9 mouse cellular contexts compared by ENCODE assay signal in genomic region chr10:52234654-52234981, GRCm38 (mm10). TPM values are rescaled to one million over a fixed set of nuclear protein-coding genes. Genes with fewer than 3 reads are reported as not detected.
DNase-seq lines count a peak whose midpoint lies in the region; ATAC-seq and TF ChIP-seq lines count a peak whose summit lies in the region.
"Had no signal": no experiment of that assay in that cellular context is flagged by ENCODE, and none has a peak within 500 bp of the region (broad histone marks: within the 10 kb centered on the region; RNA-seq: fewer than 3 reads in every experiment).

No protein-coding gene starts in this region.

- H3K9me3 ChIP-seq in forebrain, embryonic 15.5 days: no peaks in the 10 kb centered on the region
- H3K9me3 ChIP-seq in limb, embryonic 15.5 days: no peaks in the 10 kb centered on the region
- no peaks in the 10 kb centered on the region for H3K9me3 ChIP-seq in stomach, postnatal 0 days (ENCODE audit: control insufficient read depth, low read length)

- 28% methylated on average over 7 of the region's 7 CpGs for WGBS in thymus, adult 2 months
- WGBS in forebrain, embryonic 15.5 days: 4% methylated on average over 7 of the region's 7 CpGs
- 8% methylated on average over 7 of the region's 7 CpGs for WGBS in limb, embryonic 15.5 days
- WGBS in stomach, postnatal 0 days: 3% methylated on average over 7 of the region's 7 CpGs

- H3K27me3 ChIP-seq in thymus, adult 2 months (ENCODE audit: control insufficient read depth, insufficient read depth, low read length): peaks cover 11% of the 10 kb centered on the region; the same call in 1 of the 2 replicates
- H3K27me3 ChIP-seq in forebrain, embryonic 15.5 days: no peaks in the 10 kb centered on the region
- no peaks in the 10 kb centered on the region for H3K27me3 ChIP-seq in limb, embryonic 15.5 days
- H3K27me3 ChIP-seq in stomach, postnatal 0 days (ENCODE audit: control insufficient read depth, insufficient read depth, low read length): no peaks in the 10 kb centered on the region

- no peaks in the 10 kb centered on the region for H3K36me3 ChIP-seq in thymus, adult 2 months (ENCODE audit: control insufficient read depth, insufficient read depth, low read length)
- no peaks in the 10 kb centered on the region for H3K36me3 ChIP-seq in forebrain, embryonic 15.5 days
- no peaks in the 10 kb centered on the region for H3K36me3 ChIP-seq in limb, embryonic 15.5 days
- no peaks in the 10 kb centered on the region for H3K36me3 ChIP-seq in stomach, postnatal 0 days (ENCODE audit: control insufficient read depth, insufficient read depth, low read length)

- H3K27ac ChIP-seq in thymus, adult 2 months (ENCODE audit: control insufficient read depth, insufficient read depth, low read length): no peak overlapping the region
- no peak overlapping the region; the same call in 1 of the 2 replicates for H3K27ac ChIP-seq in forebrain, embryonic 15.5 days (replicated peaks)
- no peak overlapping the region for H3K27ac ChIP-seq in limb, embryonic 15.5 days
- H3K27ac ChIP-seq in stomach, postnatal 0 days (replicated peaks): no peak overlapping the region

- no peak overlapping the region for H3K4me3 ChIP-seq in thymus, adult 2 months (ENCODE audit: control insufficient read depth, insufficient read depth, low read length)
- H3K4me3 ChIP-seq in forebrain, embryonic 15.5 days: peak overlapping the region; percentile 64
- peak overlapping the region; percentile 80 for H3K4me3 ChIP-seq in limb, embryonic 15.5 days
- H3K4me3 ChIP-seq in stomach, postnatal 0 days (ENCODE audit: low read depth, low read length): peak overlapping the region; percentile 82

- peak overlapping the region; percentile 88 for H3K4me2 ChIP-seq in forebrain, embryonic 15.5 days (replicated peaks)
- peak overlapping the region; percentile 86 for H3K4me2 ChIP-seq in limb, embryonic 15.5 days
- H3K4me2 ChIP-seq in stomach, postnatal 0 days (replicated peaks; ENCODE audit: low read depth): peak overlapping the region; percentile 90

- peak; percentile 10 for DNase-seq in thymus, postnatal 4 days
- no peak for DNase-seq in thymus, adult 2 months
- DNase-seq in stomach, postnatal 0 days (ENCODE audit: low spot score): no peak
- DNase-seq in adrenal gland, postnatal 14 days: no peak
- no peak for DNase-seq in thymus, postnatal 0 days (ENCODE audit: low spot score)
- no peak for DNase-seq in urinary bladder, postnatal 10 days (ENCODE audit: low spot score)

- ATAC-seq in forebrain, embryonic 15.5 days (replicated peaks): no peak
- no peak for ATAC-seq in limb, embryonic 15.5 days (ENCODE audit: insufficient number of reproducible peaks, low FRiP score, low TSS enrichment, low read depth)
- no peak for ATAC-seq in stomach, postnatal 0 days (ENCODE audit: low FRiP score, low TSS enrichment)

- TF ChIP-seq CTCF in thymus, adult 2 months (IDR thresholded peaks at IDR 0.05; ENCODE audit: borderline replicate concordance, control insufficient read depth, extremely low read depth, insufficient read depth, low read length, poor library complexity): no peak
- no peak for TF ChIP-seq CTCF in stomach, postnatal 0 days (IDR thresholded peaks at IDR 0.05; ENCODE audit: low read depth)

- no peak for TF ChIP-seq POLR2A in thymus, adult 2 months (IDR thresholded peaks at IDR 0.05; ENCODE audit: control insufficient read depth, extremely low read depth, insufficient read depth, low read length, poor library complexity)

- H3K9ac ChIP-seq in forebrain, embryonic 15.5 days (replicated peaks): peak overlapping the region; percentile 75; the same call in 1 of the 2 replicates
- H3K9ac ChIP-seq in limb, embryonic 15.5 days: no peak overlapping the region
- peak overlapping the region; percentile 90 for H3K9ac ChIP-seq in stomach, postnatal 0 days (ENCODE audit: low read length)

- TF ChIP-seq EP300 in stomach, postnatal 0 days (optimal IDR thresholded peaks at IDR 0.05): no peak

- peaks cover 9% of the 10 kb centered on the region for H3K4me1 ChIP-seq in thymus, adult 2 months (replicated peaks; ENCODE audit: control insufficient read depth, insufficient read depth, low read length)
- H3K4me1 ChIP-seq in forebrain, embryonic 15.5 days: peaks cover 16% of the 10 kb centered on the region
- peaks cover 8% of the 10 kb centered on the region for H3K4me1 ChIP-seq in limb, embryonic 15.5 days
- H3K4me1 ChIP-seq in stomach, postnatal 0 days (replicated peaks; ENCODE audit: control insufficient read depth, insufficient read depth): no peaks in the 10 kb centered on the region

RNA-seq across cellular contexts. Expression of gene Dcbld1, which starts 1.2 kb away (rescaled TPM):
- 0.85 and 1.2 TPM in 2 replicates for polyA plus RNA-seq in thymus, adult 2 months (2012; rRNA removed)
- polyA plus RNA-seq in forebrain, embryonic 15.5 days (2015; fragmentation: Nextera tagmentation; extraction: Ambion mirVana): 19.9 and 22.0 TPM in 2 replicates
- 16.2 and 17.0 TPM in 2 replicates for polyA plus RNA-seq in limb, embryonic 15.5 days (2015; fragmentation: Nextera tagmentation; extraction: Ambion mirVana)
- polyA plus RNA-seq in stomach, postnatal 0 days (2015; fragmentation: Nextera tagmentation; extraction: Ambion mirVana): 16.6 and 18.6 TPM in 2 replicates
- total RNA-seq in adrenal gland, postnatal 14 days (2021): 6.3 and 7.0 TPM in 2 replicates
- polyA plus RNA-seq in thymus, postnatal 0 days (2015; fragmentation: Nextera tagmentation; extraction: Ambion mirVana): 3.5 and 3.7 TPM in 2 replicates

RNA-seq across cellular contexts. Expression of gene Ros1, which starts 39.6 kb away (rescaled TPM):
- not detected in 2 replicates for polyA plus RNA-seq in thymus, adult 2 months (2012; rRNA removed)
- not detected in 2 replicates for polyA plus RNA-seq in forebrain, embryonic 15.5 days (2015; fragmentation: Nextera tagmentation; extraction: Ambion mirVana)
- 0.05 and 0.06 TPM in 2 replicates for polyA plus RNA-seq in limb, embryonic 15.5 days (2015; fragmentation: Nextera tagmentation; extraction: Ambion mirVana)
- polyA plus RNA-seq in stomach, postnatal 0 days (2015; fragmentation: Nextera tagmentation; extraction: Ambion mirVana): 0.10 and 0.13 TPM in 2 replicates
- not detected in 2 replicates for total RNA-seq in adrenal gland, postnatal 14 days (2021)
- polyA plus RNA-seq in thymus, postnatal 0 days (2015; fragmentation: Nextera tagmentation; extraction: Ambion mirVana): not detected in 2 replicates
- total RNA-seq: monocyte, adult 5-6 weeks had no signal
